Comparison of ENCODE assay signal across 8 mouse cellular contexts in the genomic region with DNA sequence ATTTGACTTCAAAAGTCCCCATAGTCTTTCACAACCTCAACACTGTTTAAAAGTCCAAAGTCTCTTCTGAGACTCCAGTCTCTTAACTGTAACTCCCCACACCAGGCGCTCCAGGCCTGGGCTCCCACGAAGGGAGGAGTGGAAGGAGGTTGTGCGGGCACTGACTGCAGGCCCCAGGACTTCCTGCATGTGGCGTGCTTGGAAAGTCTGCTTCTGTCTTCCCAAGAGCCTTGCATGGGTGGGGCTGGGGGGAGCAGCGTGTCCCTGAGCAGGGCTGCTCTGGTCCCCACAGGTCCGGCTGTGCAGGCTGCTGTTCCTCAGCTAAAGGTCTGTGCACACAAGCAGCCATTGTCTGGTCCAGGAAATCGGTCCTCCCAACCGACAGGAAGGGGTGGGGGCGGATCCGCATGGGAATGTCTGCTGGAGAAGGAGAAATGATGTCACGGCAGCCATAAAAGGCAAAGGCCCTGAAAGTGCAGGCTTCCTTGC. TPM values are rescaled to one million over a fixed set of nuclear protein-coding genes. Genes with fewer than 3 reads are reported as not detected.
A peak's percentile ranks its signal among the peaks of the same experiment; 100 is the strongest.
DNase-seq lines count a peak whose midpoint lies in the region; ATAC-seq and TF ChIP-seq lines count a peak whose summit lies in the region.

No protein-coding gene starts in this region.

- H3K9me3 ChIP-seq in hindbrain, embryonic 14.5 days (ENCODE audit: control insufficient read depth, low read length) = no peaks in the 10 kb centered on the region
- no peaks in the 10 kb centered on the region for H3K9me3 ChIP-seq in limb, embryonic 15.5 days
- no peaks in the 10 kb centered on the region for H3K9me3 ChIP-seq in midbrain, postnatal 0 days (ENCODE audit: low read length)

- H3K27me3 ChIP-seq in hindbrain, embryonic 14.5 days (ENCODE audit: control insufficient read depth, insufficient read depth, low read length) = no peaks in the 10 kb centered on the region
- H3K27me3 ChIP-seq in limb, embryonic 15.5 days = no peaks in the 10 kb centered on the region
- no peaks in the 10 kb centered on the region for H3K27me3 ChIP-seq in midbrain, postnatal 0 days (ENCODE audit: insufficient read depth, low read length)

- 0 out of 2 replicates have a peak overlapping the region, but pooled peaks have one; percentile 7 for H3K27ac ChIP-seq in layer of hippocampus, adult 2 months
- no peak overlapping the region for H3K27ac ChIP-seq in hindbrain, embryonic 14.5 days
- peak overlapping the region; percentile 39 for H3K27ac ChIP-seq in limb, embryonic 15.5 days
- H3K27ac ChIP-seq in midbrain, postnatal 0 days (ENCODE audit: low read depth, low read length) = no peak overlapping the region

- H3K9ac ChIP-seq in hindbrain, embryonic 14.5 days = no peak overlapping the region
- H3K9ac ChIP-seq in limb, embryonic 15.5 days = no peak overlapping the region
- no peak overlapping the region for H3K9ac ChIP-seq in midbrain, postnatal 0 days (replicated peaks; ENCODE audit: low read length, poor library complexity, severe bottlenecking)

- 50% methylated on average over 11 of the region's 11 CpGs for WGBS in hindbrain, embryonic 14.5 days
- WGBS in limb, embryonic 15.5 days = 53% methylated on average over 11 of the region's 11 CpGs
- 58% methylated on average over 11 of the region's 11 CpGs for whole genome bisulfite sequencing in midbrain, postnatal 0 days

- no peaks in the 10 kb centered on the region for H3K36me3 ChIP-seq in hindbrain, embryonic 14.5 days (replicated peaks; ENCODE audit: control insufficient read depth, insufficient read depth)
- H3K36me3 ChIP-seq in limb, embryonic 15.5 days = no peaks in the 10 kb centered on the region
- no peaks in the 10 kb centered on the region for H3K36me3 ChIP-seq in midbrain, postnatal 0 days (ENCODE audit: insufficient read depth, low read length)

- peak in 1 of 2 experiments; percentile 23 for DNase-seq in layer of hippocampus, adult 2 months (ENCODE audit: low spot score in 2 of 2)
- no peak for DNase-seq in layer of hippocampus, postnatal 25 days (ENCODE audit: extremely low spot score in 1 of 2, low spot score in 1 of 2)
- DNase-seq in gastrocnemius, adult 18-20 months (ENCODE audit: low spot score) = peak; percentile 37
- no peak for DNase-seq in hindbrain, embryonic 14.5 days (ENCODE audit: low spot score)
- no peak for DNase-seq in midbrain, postnatal 0 days (ENCODE audit: low spot score)
- DNase-seq in thymus, postnatal 4 days = no peak
- no peak for DNase-seq in cerebellum, postnatal 14 days

- no peak overlapping the region for H3K4me2 ChIP-seq in hindbrain, embryonic 14.5 days (replicated peaks)
- no peak overlapping the region for H3K4me2 ChIP-seq in limb, embryonic 15.5 days
- no peak overlapping the region for H3K4me2 ChIP-seq in midbrain, postnatal 0 days (ENCODE audit: low read depth, low read length, poor library complexity, severe bottlenecking)

- H3K4me3 ChIP-seq in layer of hippocampus, adult 2 months = no peak overlapping the region
- H3K4me3 ChIP-seq in hindbrain, embryonic 14.5 days (replicated peaks; ENCODE audit: low read length) = no peak overlapping the region
- no peak overlapping the region for H3K4me3 ChIP-seq in limb, embryonic 15.5 days
- no peak overlapping the region for H3K4me3 ChIP-seq in midbrain, postnatal 0 days (ENCODE audit: low read depth, low read length)

- peak; percentile 34; the same call in 1 of the 2 replicates for ATAC-seq in hindbrain, embryonic 14.5 days (ENCODE audit: low FRiP score)
- peak; percentile 67; the same call in 1 of the 2 replicates for ATAC-seq in limb, embryonic 15.5 days (ENCODE audit: insufficient number of reproducible peaks, low FRiP score, low TSS enrichment, low read depth)
- ATAC-seq in midbrain, postnatal 0 days (ENCODE audit: low FRiP score) = peak; percentile 44; the same call in 1 of the 2 replicates

- peak; percentile 18 for TF ChIP-seq CTCF in layer of hippocampus, adult 2 months (conservative IDR thresholded peaks at IDR 0.05)
- TF ChIP-seq CTCF in midbrain, postnatal 0 days (IDR thresholded peaks at IDR 0.05) = no peak

- no peaks in the 10 kb centered on the region for H3K4me1 ChIP-seq in hindbrain, embryonic 14.5 days (replicated peaks; ENCODE audit: control insufficient read depth, insufficient read depth, low read length)
- peaks cover 15% of the 10 kb centered on the region; the same call in 1 of the 2 replicates for H3K4me1 ChIP-seq in limb, embryonic 15.5 days
- no peaks in the 10 kb centered on the region for H3K4me1 ChIP-seq in midbrain, postnatal 0 days (ENCODE audit: insufficient read depth, low read length)

RNA-seq across cellular contexts. Expression of gene Mn1, which starts 48.7 kb away (rescaled TPM):
- total RNA-seq in layer of hippocampus, adult 2 months (2021) = 10 to 100 TPM; 38.4 to 45.6 TPM
- 10 to 100 TPM; 40.0 to 40.1 TPM for total RNA-seq in layer of hippocampus, postnatal 25 days (2021)
- total RNA-seq in gastrocnemius, adult 18-20 months (2021) = 10 to 100 TPM; 34.5 to 75.8 TPM
- 27.8 and 28.6 TPM in 2 replicates for polyA plus RNA-seq in hindbrain, embryonic 14.5 days (2014; fragmentation: Nextera tagmentation; extraction: Ambion mirVana)
- polyA plus RNA-seq in limb, embryonic 15.5 days (2015; fragmentation: Nextera tagmentation; extraction: Ambion mirVana) = 14.7 and 16.9 TPM in 2 replicates
- total RNA-seq in midbrain, postnatal 0 days (2014; rRNA removed) = 112 and 139 TPM in 2 replicates
- polyA plus RNA-seq in midbrain, postnatal 0 days (2015; fragmentation: Nextera tagmentation; extraction: Ambion mirVana) = 49.6 and 49.8 TPM in 2 replicates

Comparison
In these comparisons a context has a peak if more than half of its experiments do, and no peak if none do; other contexts are left out.
1. H3K27ac ChIP-seq: peak in layer of hippocampus, adult 2 months (single experiment) and limb, embryonic 15.5 days (single experiment); none in hindbrain, embryonic 14.5 days (single experiment) and midbrain, postnatal 0 days (single experiment).
2. Peak in every context shown above with its lines, with median percentiles within 50 percentile points of each other: ATAC-seq.